Mouse (Mus musculus) E14TG2a.4 (cell line): ENCODE measurements around the gene Ccser1.

Experiments
- H3K27me3 ChIP-seq: 2 replicates; pipeline ENCODE4 v1.6.1; 2014; ENCODE audit warnings: low read length, control low read depth; ENCODE audit not compliant: insufficient read depth
- H3K36me3 ChIP-seq: 2 replicates; pipeline ENCODE4 v1.6.1; 2014; ENCODE audit warnings: low read length, control low read depth; ENCODE audit not compliant: insufficient read depth
- H3K4me1 ChIP-seq: replicated peaks from 2 replicates; pipeline ENCODE4 v1.6.1; 2014; ENCODE audit warnings: low read depth, low read length, control low read depth
- H3K4me3 ChIP-seq: replicated peaks from 2 replicates; pipeline ENCODE4 v1.5.1; 2014; ENCODE audit warnings: mild to moderate bottlenecking, low read length
- H3K9me3 ChIP-seq: 2 replicates; pipeline ENCODE4 v1.6.1; 2014; ENCODE audit warnings: low read length, control low read depth
- CTCF ChIP-seq: conservative IDR thresholded peaks from 2 replicates; pipeline ENCODE4 v1.5.1; 2014; ENCODE audit warnings: low read length
- NANOG ChIP-seq: IDR thresholded peaks from 2 replicates; pipeline ENCODE4 v1.6.1; 2014; ENCODE audit warnings: borderline replicate concordance, low read length, mixed read lengths
- POU5F1 ChIP-seq: IDR thresholded peaks from 2 replicates; pipeline ENCODE4 v1.6.1; 2014; ENCODE audit warnings: low read length, borderline replicate concordance

Gene Ccser1

GRCm38 (mm10) chr6:61233060-61233459 lies 52.9 kb downstream of the Ccser1 start:
- Histone ChIP-seq H3K27me3 (no peaks in the 10 kb centered on the region), H3K4me1 (no peaks in the 10 kb centered on the region), H3K4me3 (no peak overlapping the region), H3K9me3 (no peaks in the 10 kb centered on the region), H3K36me3 (no peaks in the 10 kb centered on the region)
- TF ChIP-seq NANOG (no peak), CTCF (no peak), POU5F1 (no peak)

GRCm38 (mm10) chr6:61233548-61234187 lies 53.5 kb downstream of the Ccser1 start:
- H3K27me3 ChIP-seq: no peaks in the 10 kb centered on the region
- TF ChIP-seq NANOG (no peak), CTCF (no peak), POU5F1 (no peak)
- no peaks in the 10 kb centered on the region for H3K9me3 ChIP-seq
- no peak overlapping the region for H3K4me3 ChIP-seq
- no peaks in the 10 kb centered on the region for H3K4me1 ChIP-seq
- H3K36me3 ChIP-seq: no peaks in the 10 kb centered on the region

DNA sequence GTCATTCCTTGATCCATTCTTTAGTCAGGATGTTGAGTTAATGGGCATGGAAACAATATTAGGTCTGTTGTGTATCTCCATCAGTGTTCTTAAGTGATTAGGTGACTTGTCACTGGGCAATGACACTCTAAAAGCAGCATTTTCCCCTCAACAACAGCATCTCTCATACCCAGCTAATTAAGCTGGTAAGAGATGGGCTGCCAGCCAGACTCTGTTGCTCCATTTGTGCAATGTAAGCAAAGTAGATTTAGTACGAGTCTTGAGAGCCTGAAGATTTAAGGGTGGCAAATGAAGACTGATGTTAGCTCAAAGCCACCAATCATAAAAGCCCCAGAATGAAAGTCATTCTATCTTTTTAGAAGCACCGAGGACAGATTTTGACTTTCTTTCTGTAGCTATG lies 60.5 kb downstream of the Ccser1 start:
- H3K36me3 ChIP-seq: no peaks in the 10 kb centered on the region

DNA sequence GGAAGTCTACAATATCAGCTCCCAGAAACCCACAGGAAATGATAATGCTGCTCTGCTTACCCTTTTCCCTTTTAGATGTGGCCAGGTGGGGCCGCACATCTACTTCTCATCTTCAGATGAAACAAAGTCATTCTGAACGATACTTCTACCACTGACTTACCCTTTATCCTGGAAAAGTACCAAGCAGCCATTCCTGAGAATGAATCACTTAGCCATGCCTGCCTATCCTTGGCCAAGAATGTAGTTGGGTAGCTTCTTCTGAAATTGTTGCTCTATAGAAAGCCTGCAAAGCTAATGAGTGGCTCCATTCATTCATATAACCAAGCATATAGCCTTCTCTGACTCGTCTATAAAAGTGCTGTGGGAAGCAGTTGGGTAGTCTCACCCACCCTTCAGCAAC lies 62.4 kb downstream of the Ccser1 start:
- H3K27me3 ChIP-seq: no peaks in the 10 kb centered on the region
- no peaks in the 10 kb centered on the region for H3K4me1 ChIP-seq
- no peak overlapping the region for H3K4me3 ChIP-seq
- H3K36me3 ChIP-seq: no peaks in the 10 kb centered on the region
- TF ChIP-seq NANOG (no peak), CTCF (no peak), POU5F1 (no peak)
- no peaks in the 10 kb centered on the region for H3K9me3 ChIP-seq

More for the DNA sequence above, 60.5 kb downstream of the Ccser1 start:
- Histone ChIP-seq H3K9me3 (no peaks in the 10 kb centered on the region), H3K27me3 (no peaks in the 10 kb centered on the region), H3K4me3 (no peak overlapping the region), H3K4me1 (no peaks in the 10 kb centered on the region)
- TF ChIP-seq NANOG (no peak), POU5F1 (no peak), CTCF (no peak)

- no peaks in the 10 kb centered on the region for H3K36me3 ChIP-seq
- H3K4me3 ChIP-seq: no peak overlapping the region
- H3K9me3 ChIP-seq: no peaks in the 10 kb centered on the region
- H3K27me3 ChIP-seq: no peaks in the 10 kb centered on the region
- no peaks in the 10 kb centered on the region for H3K4me1 ChIP-seq
- TF ChIP-seq POU5F1: no peak
- no peak for TF ChIP-seq CTCF
- no peak for TF ChIP-seq NANOG
These were observed 66.4 kb downstream of the Ccser1 start for GRCm38 (mm10) chr6:61246523-61246922.

DNA sequence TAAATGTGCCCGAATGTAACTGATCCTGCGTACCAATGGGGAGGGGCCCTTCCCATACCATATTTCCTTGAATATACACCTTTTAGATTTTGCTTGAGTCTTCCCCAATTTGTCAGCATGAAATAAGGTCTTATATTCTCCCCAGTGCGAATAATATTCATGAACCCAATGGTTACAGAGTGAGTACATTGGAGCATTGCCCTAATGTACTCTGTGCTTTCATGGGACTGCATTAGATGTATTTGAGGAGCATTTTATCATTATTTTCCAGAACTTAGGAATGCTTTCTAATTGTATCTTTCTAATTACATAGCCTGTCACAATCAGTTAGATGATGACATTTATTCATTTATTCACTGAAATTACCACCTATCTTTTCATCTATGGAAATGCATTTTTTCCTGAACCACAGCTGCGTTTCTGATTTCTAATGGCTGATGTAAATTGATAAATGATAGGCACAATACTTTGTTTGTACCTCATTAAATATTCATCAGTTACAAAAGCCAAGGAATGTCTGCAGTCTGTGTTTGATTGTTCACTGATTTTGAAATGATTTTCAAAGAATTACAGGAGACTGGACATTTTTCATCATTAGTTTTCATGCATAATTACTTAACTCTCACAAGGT lies 67.8 kb downstream of the Ccser1 start:
- Histone ChIP-seq H3K4me1 (no peaks in the 10 kb centered on the region), H3K4me3 (no peak overlapping the region), H3K36me3 (no peaks in the 10 kb centered on the region), H3K9me3 (no peaks in the 10 kb centered on the region), H3K27me3 (no peaks in the 10 kb centered on the region)
- TF ChIP-seq CTCF: no peak
- no peak for TF ChIP-seq NANOG
- no peak for TF ChIP-seq POU5F1

DNA sequence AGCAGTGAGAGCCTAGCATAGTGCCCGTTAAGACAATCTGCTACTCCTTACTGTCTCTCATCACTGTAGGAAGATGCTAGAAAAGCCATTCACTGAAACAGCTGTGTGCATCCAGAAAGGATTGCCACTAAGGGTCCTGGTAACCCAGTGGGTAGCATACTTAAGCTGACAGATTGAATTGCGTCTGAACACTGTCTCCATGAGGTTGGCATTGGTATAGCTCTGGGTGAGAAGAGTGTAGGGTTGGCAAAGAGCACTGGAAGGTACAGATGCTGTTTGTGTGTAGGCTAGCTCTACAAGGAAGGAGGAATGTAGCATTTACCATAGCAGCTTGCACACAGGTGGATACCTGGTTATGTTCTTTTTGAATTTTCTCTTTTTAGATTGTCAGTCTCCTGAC lies 68.6 kb downstream of the Ccser1 start:
- Histone ChIP-seq H3K4me1 (no peaks in the 10 kb centered on the region), H3K36me3 (no peaks in the 10 kb centered on the region), H3K9me3 (no peaks in the 10 kb centered on the region), H3K27me3 (no peaks in the 10 kb centered on the region), H3K4me3 (no peak overlapping the region)
- TF ChIP-seq CTCF: no peak
- TF ChIP-seq POU5F1: no peak
- TF ChIP-seq NANOG: no peak

DNA sequence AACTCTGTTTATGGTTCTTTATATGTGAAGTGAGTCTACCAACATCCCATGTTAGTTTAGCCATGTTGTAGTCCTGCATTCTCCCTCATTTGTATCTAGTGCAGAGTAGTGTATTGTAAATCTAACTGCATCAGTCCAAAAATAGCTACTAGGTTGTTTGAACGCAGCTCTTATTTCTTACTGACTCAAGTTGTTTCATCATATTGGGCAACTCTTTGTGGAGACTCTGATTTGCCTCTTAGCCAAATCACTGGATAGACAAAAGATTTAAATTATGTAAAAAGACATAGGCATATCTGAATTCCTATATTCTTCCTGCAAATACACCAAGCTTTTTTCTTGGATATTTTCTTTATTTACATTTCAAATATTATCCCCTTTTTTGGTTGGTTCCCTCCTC lies 71.1 kb downstream of the Ccser1 start:
- TF ChIP-seq CTCF (no peak), NANOG (no peak), POU5F1 (no peak)
- Histone ChIP-seq H3K36me3 (no peaks in the 10 kb centered on the region), H3K9me3 (no peaks in the 10 kb centered on the region), H3K4me3 (no peak overlapping the region), H3K27me3 (no peaks in the 10 kb centered on the region), H3K4me1 (no peaks in the 10 kb centered on the region)
